Mouse (Mus musculus): Measurements from ENCODE around the gene Plch1. TPM values are rescaled to one million over a fixed set of nuclear protein-coding genes. Genes with fewer than 3 reads are reported as not detected.

Plch1 gene
- polyA plus RNA-seq (2017; shearing (Covaris generic)): under 1 TPM in 2 of 3 experiments, not detected in 1; 0.11 to 0.19 TPM

DNA sequence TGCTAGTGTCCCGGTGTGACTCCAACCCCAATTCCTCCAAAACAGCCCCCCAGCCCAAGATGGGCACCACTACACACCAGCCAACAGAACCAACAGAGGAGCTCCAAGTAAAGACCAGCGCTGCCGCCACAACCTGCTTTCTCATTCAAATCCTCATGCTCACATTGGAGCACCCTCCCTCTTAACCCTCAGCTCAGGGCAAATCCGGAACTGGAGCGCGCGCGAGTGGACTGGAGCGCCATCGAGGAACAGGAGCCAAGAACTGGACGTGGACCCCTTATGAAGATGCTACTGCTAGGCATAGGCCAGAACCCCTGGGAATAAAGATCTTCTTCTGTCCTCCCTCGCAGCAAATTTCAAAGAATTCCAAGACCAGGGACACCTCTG is at the start of gene Plch1:
Gene Plch1 (minus strand): TSS at position 164 of the 387 bp plus-strand sequence.
- ATAC-seq: no peak

GRCm38 (mm10) chr3:63941204-63941850 is 42.1 kb upstream of the Plch1 start:
- ATAC-seq: no peak

- ATAC-seq: no peak
Measured at GRCm38 (mm10) chr3:63938928-63939327, 39.7 kb upstream of the Plch1 start.

GRCm38 (mm10) chr3:63928878-63929859 is 29.9 kb upstream of the Plch1 start, which contains the start of gene E130311K13Rik:
Gene E130311K13Rik, minus strand, starts transcription at chr3:63929472.
- ATAC-seq: peak; percentile 96

GRCm38 (mm10) chr3:63919634-63920033 is 20.4 kb upstream of the Plch1 start:
- peak; percentile 82 for ATAC-seq

- ATAC-seq: no peak
Measured at GRCm38 (mm10) chr3:63910301-63910700, 11.0 kb upstream of the Plch1 start.

DNA sequence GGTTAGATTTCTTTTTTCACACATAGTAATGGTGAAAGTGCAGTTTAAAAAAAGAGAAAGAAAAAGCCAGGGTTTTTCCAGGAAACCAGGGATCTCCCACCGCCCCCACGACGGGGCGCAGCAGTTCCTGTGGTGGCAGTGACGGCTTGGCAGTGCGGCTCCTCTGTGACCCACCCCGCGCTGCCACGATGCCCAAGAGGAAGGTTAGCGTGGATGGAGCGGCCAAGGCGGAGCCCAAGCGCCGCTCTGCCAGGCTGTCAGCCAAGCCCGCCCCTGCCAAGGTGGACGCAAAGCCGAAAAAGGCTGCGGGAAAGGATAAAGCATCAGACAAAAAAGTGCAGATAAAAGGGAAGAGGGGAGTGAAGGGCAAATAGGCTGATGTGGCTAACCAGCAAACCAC is 6.0 kb upstream of the Plch1 start:
- ATAC-seq: no peak

DNA sequence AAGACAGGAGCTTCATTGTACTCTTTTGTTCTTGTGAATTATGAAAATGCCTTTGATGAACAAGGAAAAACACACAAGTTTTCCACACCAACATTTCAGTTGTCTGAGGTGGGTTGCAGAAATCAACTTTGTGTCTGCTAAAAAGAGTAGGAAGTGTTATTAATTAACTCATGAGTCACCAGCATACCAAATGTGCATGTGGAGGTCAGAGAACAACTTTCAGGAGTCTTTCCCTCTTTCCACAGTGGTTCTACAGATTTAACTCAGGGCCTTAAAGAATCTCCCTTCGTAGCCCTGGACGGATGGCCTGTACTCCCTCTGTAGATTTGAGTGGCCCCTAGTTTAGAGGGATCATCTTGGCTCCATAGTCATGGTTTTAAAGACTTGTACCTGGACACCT is 4.9 kb upstream of the Plch1 start:
- ATAC-seq: no peak

- ATAC-seq: no peak
Measured at GRCm38 (mm10) chr3:63900021-63900571, 824 bp upstream of the Plch1 start.

- peak; percentile 82 for ATAC-seq
Measured at GRCm38 (mm10) chr3:63898581-63899308, 527 bp downstream of the Plch1 start.

DNA sequence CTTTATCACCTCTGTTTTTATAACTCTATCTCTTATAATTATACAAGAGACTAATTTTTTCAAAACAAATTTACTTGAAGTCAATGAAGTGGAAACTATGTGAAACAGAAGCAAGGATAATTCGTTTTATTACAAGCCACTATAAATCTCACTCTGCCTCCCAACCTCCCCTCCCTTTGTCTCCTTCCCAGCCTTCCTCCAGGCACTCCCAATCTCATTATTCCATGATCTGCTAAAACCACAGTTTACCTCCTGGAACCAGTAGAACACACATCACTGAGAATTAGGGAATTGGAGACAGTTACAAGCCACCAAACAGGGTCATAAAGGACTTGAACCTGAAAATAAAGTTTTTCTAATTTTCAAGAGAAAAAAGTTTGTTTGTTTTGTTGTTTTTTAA is 2.1 kb downstream of the Plch1 start:
- no peak for ATAC-seq

GRCm38 (mm10) chr3:63896303-63896702 is 3.0 kb downstream of the Plch1 start:
- no peak for ATAC-seq

DNA sequence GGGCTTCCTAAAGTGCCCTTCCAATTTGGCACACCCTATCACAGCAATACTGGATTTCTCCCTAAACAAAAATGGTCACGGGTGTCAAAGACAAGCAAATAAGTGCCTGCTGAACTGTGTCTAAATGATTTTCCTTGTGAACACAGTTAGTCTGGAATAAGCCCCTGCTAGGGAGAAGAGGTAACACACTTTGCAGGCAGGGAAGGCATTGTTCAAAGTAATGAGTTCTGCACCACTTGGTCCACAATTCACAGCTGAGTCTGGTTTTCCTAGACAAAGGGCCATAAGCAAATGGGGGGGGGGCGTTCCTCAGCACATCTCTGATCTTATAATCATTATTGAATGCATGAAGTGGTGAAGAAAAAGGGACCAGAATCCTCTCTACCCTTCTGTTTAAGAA is 3.5 kb downstream of the Plch1 start:
- no peak for ATAC-seq

GRCm38 (mm10) chr3:63893677-63894076 is 5.6 kb downstream of the Plch1 start:
- peak; percentile 28 for ATAC-seq

DNA sequence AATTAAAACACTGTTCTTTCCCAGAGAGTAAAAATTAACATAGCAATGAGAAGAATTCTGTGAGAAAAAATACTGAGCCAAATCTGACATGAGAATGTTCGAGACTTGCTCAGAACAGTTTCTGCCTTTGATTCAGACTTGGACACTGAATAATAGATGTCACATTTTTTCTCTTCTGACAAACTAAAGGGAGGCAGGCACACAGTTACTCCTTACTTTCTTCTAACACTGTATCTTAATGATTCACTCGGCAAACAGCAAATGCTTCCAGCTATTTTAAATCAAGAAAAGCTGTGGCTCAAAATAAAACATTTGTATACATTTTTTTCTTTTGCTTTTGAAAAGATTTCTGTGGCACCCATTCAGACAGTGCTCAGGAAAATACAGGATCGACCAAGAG is 7.1 kb downstream of the Plch1 start:
- ATAC-seq: no peak

- no peak for ATAC-seq
Measured at GRCm38 (mm10) chr3:63881065-63881464, 18.2 kb downstream of the Plch1 start.

DNA sequence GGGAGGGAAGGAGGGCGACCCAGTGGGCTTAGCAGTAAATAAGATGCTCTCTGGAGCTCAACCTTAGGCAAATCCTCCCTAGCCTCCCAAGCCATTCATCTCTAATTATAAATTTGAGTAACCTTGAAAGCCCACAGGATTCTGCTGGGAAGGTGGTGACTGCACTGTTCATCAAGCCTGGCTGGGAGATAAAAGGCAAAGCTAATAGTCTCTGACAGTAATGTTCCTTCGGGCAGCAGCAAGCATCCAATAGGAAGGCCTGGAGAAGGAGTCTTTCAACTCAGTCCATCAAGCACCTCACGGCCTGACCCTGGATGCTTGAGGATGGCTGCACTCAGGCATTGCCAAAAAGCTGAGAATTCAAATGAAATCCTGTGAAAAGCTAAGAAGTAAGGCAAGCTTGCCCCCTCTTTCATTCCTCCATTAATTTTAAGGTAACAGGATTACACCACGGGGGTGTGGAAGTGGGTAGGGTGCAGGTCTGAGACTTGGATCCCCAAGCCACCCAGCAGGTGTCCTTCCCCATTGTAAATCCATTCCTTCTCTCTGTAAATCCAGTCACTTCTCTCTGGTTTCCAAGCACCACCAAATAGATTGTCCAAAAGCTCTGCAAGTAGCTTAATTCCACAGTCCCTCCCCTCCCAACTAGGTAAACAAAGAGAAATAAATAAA is 20.1 kb downstream of the Plch1 start:
- ATAC-seq: no peak

DNA sequence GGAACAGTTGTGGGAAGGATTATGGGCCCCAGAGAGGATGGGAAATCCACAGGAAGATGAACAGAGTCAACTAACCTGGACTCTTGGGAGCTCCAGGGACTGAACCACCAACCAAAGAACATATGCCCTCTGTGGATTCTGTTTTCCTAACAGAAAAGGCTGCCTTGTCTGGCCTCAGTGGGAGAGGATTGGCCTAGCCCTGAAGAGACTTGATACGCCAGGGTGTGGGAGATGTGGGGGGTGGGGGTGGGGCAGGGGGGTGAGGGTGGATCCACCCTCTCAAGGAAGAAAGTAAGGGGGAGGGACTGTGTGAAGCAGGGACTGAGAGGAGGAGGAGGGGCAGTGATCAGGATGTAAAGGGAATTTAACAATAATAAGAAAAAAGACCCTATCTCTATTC is 26.5 kb downstream of the Plch1 start:
- no peak for ATAC-seq

GRCm38 (mm10) chr3:63871249-63871648 is 28.0 kb downstream of the Plch1 start:
- no peak for ATAC-seq

- ATAC-seq: no peak
Measured at GRCm38 (mm10) chr3:63868285-63868684, 31.0 kb downstream of the Plch1 start.

DNA sequence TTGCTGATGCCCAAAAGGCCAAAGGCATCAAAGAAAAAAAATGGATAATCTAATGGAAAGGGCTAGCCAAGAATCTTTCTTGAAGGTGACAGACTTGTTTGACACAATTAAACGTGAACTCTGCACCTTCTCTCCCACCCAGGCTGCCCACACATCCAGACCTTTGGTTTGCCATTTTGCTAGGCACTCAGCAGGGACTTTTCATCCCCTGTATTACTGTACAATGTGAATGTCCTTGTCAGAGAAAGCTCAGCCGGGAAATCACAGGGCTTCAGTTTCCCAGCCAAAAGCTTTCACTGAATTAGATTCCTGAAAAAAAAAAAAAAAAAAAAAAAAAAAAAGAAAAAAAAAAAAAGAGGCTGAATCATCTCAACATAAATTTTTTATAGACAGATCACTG is 34.2 kb downstream of the Plch1 start:
- no peak for ATAC-seq

DNA sequence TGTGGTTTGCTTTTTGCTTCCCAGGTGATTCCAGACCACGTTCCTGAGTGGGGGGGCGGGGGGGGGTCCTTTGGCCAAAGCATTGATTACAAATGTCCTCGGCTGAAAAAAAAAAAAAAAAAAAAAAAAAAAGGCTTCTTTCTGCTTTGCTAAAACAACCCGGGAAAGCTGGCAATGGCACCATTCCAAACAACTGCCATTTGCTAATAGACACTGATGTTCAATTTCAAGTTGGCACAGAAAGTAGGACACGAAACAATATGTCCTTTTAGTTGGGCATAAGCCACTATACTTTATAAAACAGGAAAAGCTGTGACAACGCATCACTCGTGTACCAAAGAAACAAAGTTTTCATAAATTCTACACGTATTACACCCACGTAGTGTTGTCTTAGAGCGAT is 36.6 kb downstream of the Plch1 start:
- no peak for ATAC-seq
